Mouse (Mus musculus): ENCODE results near the gene Des. TPM values are rescaled to one million over a fixed set of nuclear protein-coding genes. Genes with fewer than 3 reads are reported as not detected.
A peak's percentile ranks its signal among the peaks of the same experiment; 100 is the strongest.

The Des gene
- total and polyA plus RNA-seq, 3 experiments: 7.0 to 7.2 TPM; not detected in 1

- TF ChIP-seq KAT2A (conservative IDR thresholded peaks at IDR 0.05; ENCODE audit: low read depth, low read length): no peak
- no peak for TF ChIP-seq EP300 (IDR thresholded peaks at IDR 0.05; ENCODE audit: low read depth in 1 of 2, low read length in 2 of 2)
- no peak for TF ChIP-seq ETS1 (IDR thresholded peaks at IDR 0.05; ENCODE audit: low read depth, low read length)
- TF ChIP-seq MAZ (IDR thresholded peaks at IDR 0.05; ENCODE audit: low read depth, low read length): no peak
- H3K9ac ChIP-seq (ENCODE audit: control insufficient read depth, low read depth, low read length, poor library complexity, severe bottlenecking): no peak overlapping the region
- H3K27ac ChIP-seq (ENCODE audit: control insufficient read depth, low read depth, low read length): no peak overlapping the region
- no peak for DNase-seq (ENCODE audit: low read depth, low spot score)
- no peaks in the 10 kb centered on the region for H3K27me3 ChIP-seq (ENCODE audit: control insufficient read depth in 1 of 2, insufficient read depth in 2 of 2, low read length in 2 of 2)
- H3K4me3 ChIP-seq (ENCODE audit: control insufficient read depth in 1 of 2, insufficient read depth in 1 of 2, low read depth in 2 of 2, low read length in 2 of 2): no peak overlapping the region
- H3K4me1 ChIP-seq (ENCODE audit: control insufficient read depth in 1 of 2, insufficient read depth in 2 of 2, low read length in 2 of 2): peaks cover 3 to 4% of the 10 kb centered on the region in 2 experiments; a peak in 2 of 4 replicates
- no peaks in the 10 kb centered on the region for H3K79me2 ChIP-seq (ENCODE audit: control insufficient read depth, insufficient read depth, low read length, poor library complexity)
- H3K36me3 ChIP-seq (ENCODE audit: control insufficient read depth in 1 of 2, insufficient read depth in 2 of 2, low read length in 2 of 2): no peaks in the 10 kb centered on the region; a peak in 2 of 4 replicates
- H3K9me3 ChIP-seq (replicated peaks; ENCODE audit: insufficient read depth, low read length): no peaks in the 10 kb centered on the region
These were observed 41.0 kb upstream of the Des start for GRCm38 (mm10) chr1:75319166-75319565.

- H3K4me3 ChIP-seq (ENCODE audit: control insufficient read depth in 1 of 2, insufficient read depth in 1 of 2, low read depth in 2 of 2, low read length in 2 of 2): no peak overlapping the region
These were observed 32.7 kb upstream of the Des start for GRCm38 (mm10) chr1:75327461-75327860.

GRCm38 (mm10) chr1:75331271-75331670 lies 28.9 kb upstream of the Des start:
- no peak for TF ChIP-seq RCOR1 (IDR thresholded peaks at IDR 0.05; ENCODE audit: low read depth, low read length)
- TF ChIP-seq MEF2A (IDR thresholded peaks at IDR 0.05; ENCODE audit: extremely low read depth, insufficient replicate concordance, low read depth, low read length, poor library complexity, severe bottlenecking): no peak
- no peak for TF ChIP-seq MXI1 (IDR thresholded peaks at IDR 0.05; ENCODE audit: low read depth, low read length)
- no peak for TF ChIP-seq RAD21 (IDR thresholded peaks at IDR 0.05; ENCODE audit: low read depth, low read length)
- TF ChIP-seq EP300 (IDR thresholded peaks at IDR 0.05; ENCODE audit: low read depth in 1 of 2, low read length in 2 of 2): no peak
- no peaks in the 10 kb centered on the region; a peak in 1 of 4 replicates for H3K27me3 ChIP-seq (ENCODE audit: control insufficient read depth in 1 of 2, insufficient read depth in 2 of 2, low read length in 2 of 2)
- H3K79me2 ChIP-seq (ENCODE audit: control insufficient read depth, insufficient read depth, low read length, poor library complexity): no peaks in the 10 kb centered on the region
- DNase-seq (ENCODE audit: low read depth, low spot score): no peak
- no peaks in the 10 kb centered on the region; a peak in 1 of 4 replicates for H3K36me3 ChIP-seq (ENCODE audit: control insufficient read depth in 1 of 2, insufficient read depth in 2 of 2, low read length in 2 of 2)
- H3K9me3 ChIP-seq (replicated peaks; ENCODE audit: insufficient read depth, low read length): no peaks in the 10 kb centered on the region
- H3K27ac ChIP-seq (ENCODE audit: control insufficient read depth, low read depth, low read length): no peak overlapping the region
- H3K4me1 ChIP-seq (ENCODE audit: control insufficient read depth in 1 of 2, insufficient read depth in 2 of 2, low read length in 2 of 2): peaks cover 1 to 3% of the 10 kb centered on the region in 2 experiments; a peak in 3 of 4 replicates
- H3K9ac ChIP-seq (ENCODE audit: control insufficient read depth, low read depth, low read length, poor library complexity, severe bottlenecking): no peak overlapping the region
- H3K4me3 ChIP-seq (ENCODE audit: control insufficient read depth in 1 of 2, insufficient read depth in 1 of 2, low read depth in 2 of 2, low read length in 2 of 2): no peak overlapping the region

More at GRCm38 (mm10) chr1:75327461-75327860, 32.7 kb upstream of the Des start:
- Histone ChIP-seq H3K9ac (ENCODE audit: control insufficient read depth, low read depth, low read length, poor library complexity, severe bottlenecking) (no peak overlapping the region), H3K79me2 (ENCODE audit: control insufficient read depth, insufficient read depth, low read length, poor library complexity) (no peaks in the 10 kb centered on the region), H3K4me1 (ENCODE audit: control insufficient read depth in 1 of 2, insufficient read depth in 2 of 2, low read length in 2 of 2) (no peaks in the 10 kb centered on the region), H3K9me3 (replicated peaks; ENCODE audit: insufficient read depth, low read length) (no peaks in the 10 kb centered on the region), H3K27me3 (ENCODE audit: control insufficient read depth in 1 of 2, insufficient read depth in 2 of 2, low read length in 2 of 2) (no peaks in the 10 kb centered on the region; a peak in 1 of 4 replicates), H3K27ac (ENCODE audit: control insufficient read depth, low read depth, low read length) (no peak overlapping the region), H3K36me3 (ENCODE audit: control insufficient read depth in 1 of 2, insufficient read depth in 2 of 2, low read length in 2 of 2) (peaks cover 0 to 2% of the 10 kb centered on the region in 2 experiments; a peak in 1 of 4 replicates)
- DNase-seq (ENCODE audit: low read depth, low spot score): peak; percentile 30
- TF ChIP-seq SMC3 (IDR thresholded peaks at IDR 0.05; ENCODE audit: low read depth, low read length): peak; percentile 14; the same call in 1 of the 2 replicates
- no peak for TF ChIP-seq ZNF384 (IDR thresholded peaks at IDR 0.05; ENCODE audit: low read depth, low read length)
- peak; percentile 16 for TF ChIP-seq RAD21 (IDR thresholded peaks at IDR 0.05; ENCODE audit: low read depth, low read length)
- peak; percentile 1 to 27 (median 23); a peak in 2 of 6 replicates for TF ChIP-seq CTCF (IDR thresholded peaks at IDR 0.05 in 2 of 3, conservative IDR thresholded peaks at IDR 0.05 in 1 of 3; ENCODE audit: control insufficient read depth in 1 of 3, insufficient read depth in 1 of 3, low read depth in 2 of 3, low read length in 3 of 3, poor library complexity in 1 of 3, severe bottlenecking in 1 of 3)
- no peak for TF ChIP-seq POLR2A (IDR thresholded peaks at IDR 0.05; ENCODE audit: control insufficient read depth in 1 of 2, insufficient read depth in 1 of 2, low read depth in 1 of 2, low read length in 2 of 2, poor library complexity in 1 of 2)
